In genomic region chr7:137297594-137298381, GRCm38 (mm10) we compare ENCODE assay signal across 14 mouse cellular contexts. TPM values are rescaled to one million over a fixed set of nuclear protein-coding genes. Genes with fewer than 3 reads are reported as not detected.
DNase-seq lines count a peak whose midpoint lies in the region; ATAC-seq and TF ChIP-seq lines count a peak whose summit lies in the region.
"Had no signal": no experiment of that assay in that cellular context is flagged by ENCODE, and none has a peak within 500 bp of the region (broad histone marks: within the 10 kb centered on the region; RNA-seq: fewer than 3 reads in every experiment).

No protein-coding gene starts in this region.

- 59% methylated on average over 24 of the region's 24 CpGs for WGBS in hindbrain, embryonic 14.5 days
- 78% methylated on average over 24 of the region's 24 CpGs for WGBS in midbrain, postnatal 0 days

- no peaks in the 10 kb centered on the region for H3K27me3 ChIP-seq in hindbrain, embryonic 14.5 days (ENCODE audit: control insufficient read depth, insufficient read depth, low read length)
- 0 out of 2 replicates have a peak, but pooled peaks cover 3% of the 10 kb centered on the region for H3K27me3 ChIP-seq in midbrain, postnatal 0 days (ENCODE audit: insufficient read depth, low read length)

- no peak overlapping the region; the same call in 1 of the 2 replicates for H3K4me3 ChIP-seq in hindbrain, embryonic 14.5 days (replicated peaks; ENCODE audit: low read length)
- no peak overlapping the region for H3K4me3 ChIP-seq in midbrain, postnatal 0 days (ENCODE audit: low read depth, low read length)
- H3K4me3 ChIP-seq in left cerebral cortex, adult 2 months = no peak overlapping the region
- H3K4me3 ChIP-seq: liver, embryonic 12.5 days had no signal

- H3K4me1 ChIP-seq in hindbrain, embryonic 14.5 days (replicated peaks; ENCODE audit: control insufficient read depth, insufficient read depth, low read length) = peaks cover 82% of the 10 kb centered on the region
- H3K4me1 ChIP-seq in midbrain, postnatal 0 days (ENCODE audit: insufficient read depth, low read length) = no peaks in the 10 kb centered on the region
- H3K4me1 ChIP-seq: liver, embryonic 12.5 days had no signal

- ATAC-seq in hindbrain, embryonic 14.5 days (ENCODE audit: low FRiP score) = no peak
- no peak for ATAC-seq in midbrain, postnatal 0 days (ENCODE audit: low FRiP score)
- ATAC-seq: forebrain, embryonic 16.5 days; liver, embryonic 12.5 days had no signal

- H3K4me2 ChIP-seq in hindbrain, embryonic 14.5 days (replicated peaks) = peak overlapping the region; percentile 70
- H3K4me2 ChIP-seq in midbrain, postnatal 0 days (ENCODE audit: low read depth, low read length, poor library complexity, severe bottlenecking) = peak overlapping the region; percentile 15; the same call in 1 of the 2 replicates
- H3K4me2 ChIP-seq: liver, embryonic 12.5 days had no signal

- intact Hi-C loops in left cerebral cortex, adult 2 months (cut with DNase I) = no loop called here

- peak overlapping the region; percentile 79 for H3K27ac ChIP-seq in hindbrain, embryonic 14.5 days
- no peak overlapping the region for H3K27ac ChIP-seq in midbrain, postnatal 0 days (ENCODE audit: low read depth, low read length)
- no peak overlapping the region for H3K27ac ChIP-seq in left cerebral cortex, adult 2 months
- H3K27ac ChIP-seq: liver, embryonic 12.5 days; macrophage had no signal

- no peaks in the 10 kb centered on the region for H3K9me3 ChIP-seq in hindbrain, embryonic 14.5 days (ENCODE audit: control insufficient read depth, low read length)
- H3K9me3 ChIP-seq in midbrain, postnatal 0 days (ENCODE audit: low read length) = no peaks in the 10 kb centered on the region
- H3K9me3 ChIP-seq: liver, embryonic 12.5 days had no signal

- no peak for TF ChIP-seq CTCF in midbrain, postnatal 0 days (IDR thresholded peaks at IDR 0.05)
- no peak for TF ChIP-seq CTCF in left cerebral cortex, adult 2 months (IDR thresholded peaks at IDR 0.05)

- DNase-seq in cerebellum, postnatal 10 days = peak; percentile 42 to 44
- DNase-seq in cerebellum, postnatal 4 days (ENCODE audit: low spot score in 2 of 2) = no peak
- peak; percentile 58 for DNase-seq in embryo, embryonic 10.5 days (ENCODE audit: low spot score)
- DNase-seq in hindbrain, embryonic 14.5 days (ENCODE audit: low spot score) = no peak
- DNase-seq in midbrain, postnatal 0 days (ENCODE audit: low spot score) = no peak
- no peak for DNase-seq in left cerebral cortex, adult 11 months (ENCODE audit: low spot score)
- no peak for DNase-seq in left cerebral cortex, adult 2 months (ENCODE audit: extremely low spot score in 1 of 2, low spot score in 2 of 2)
- DNase-seq in spleen, adult 18-20 months = no peak
- DNase-seq: cerebellum, postnatal 36 days; heart, postnatal 36 days; kidney, postnatal 10 days had no signal

- peaks cover 19% of the 10 kb centered on the region; the same call in 1 of the 2 replicates for H3K36me3 ChIP-seq in hindbrain, embryonic 14.5 days (replicated peaks; ENCODE audit: control insufficient read depth, insufficient read depth)
- no peaks in the 10 kb centered on the region for H3K36me3 ChIP-seq in midbrain, postnatal 0 days (ENCODE audit: insufficient read depth, low read length)
- H3K36me3 ChIP-seq: liver, embryonic 12.5 days had no signal

- H3K9ac ChIP-seq in hindbrain, embryonic 14.5 days = peak overlapping the region; percentile 54
- H3K9ac ChIP-seq in midbrain, postnatal 0 days (replicated peaks; ENCODE audit: low read length, poor library complexity, severe bottlenecking) = no peak overlapping the region
- H3K9ac ChIP-seq: liver, embryonic 12.5 days had no signal

RNA-seq across cellular contexts. Expression of gene Ebf3, which starts 16.5 kb away (rescaled TPM):
- 26.9 and 32.8 TPM in 2 replicates for polyA plus RNA-seq in hindbrain, embryonic 14.5 days (2014; fragmentation: Nextera tagmentation; extraction: Ambion mirVana)
- total RNA-seq in midbrain, postnatal 0 days (2014; rRNA removed) = 90.4 and 103 TPM in 2 replicates
- 5.3 and 7.1 TPM in 2 replicates for polyA plus RNA-seq in midbrain, postnatal 0 days (2015; fragmentation: Nextera tagmentation; extraction: Ambion mirVana)
- total RNA-seq in left cerebral cortex, adult 2 months (2021) = under 1 TPM; 0.20 to 0.35 TPM
- polyA plus RNA-seq: macrophage had no signal

Comparison
In these comparisons a context has a peak if more than half of its experiments do, and no peak if none do; other contexts are left out.
1. DNase-seq: peak in cerebellum, postnatal 10 days (2 of 2) and embryo, embryonic 10.5 days (single experiment); none in cerebellum, postnatal 4 days (0 of 2), hindbrain, embryonic 14.5 days (single experiment), midbrain, postnatal 0 days (single experiment), left cerebral cortex, adult 11 months (single experiment), left cerebral cortex, adult 2 months (0 of 2) and spleen, adult 18-20 months (0 of 2).
2. RNA of gene Ebf3, which starts 16.5 kb away (total RNA-seq): 90.4 to 103 TPM in midbrain, postnatal 0 days; 0.20 to 0.35 TPM in left cerebral cortex, adult 2 months; every median in the first group is over 10 times any median in the second.